Mouse (Mus musculus) liver, embryonic 13.5 days (tissue): ENCODE data around the gene A630023A22Rik. TPM values are rescaled to one million over a fixed set of nuclear protein-coding genes. Genes with fewer than 3 reads are reported as not detected.

Experiments
- ATAC-seq: fragments of 200-750 bp; cut with Nextera tagmentation; 2 replicates; pipeline ENCODE4 v1.8.0; 2017; ENCODE audit warnings: low read depth, mild to moderate bottlenecking, moderate number of reproducible peaks, moderate library complexity
- DNase-seq: peaks from one replicate; pipeline ENCODE4 v3.0.0; 2022
- H3K27ac ChIP-seq: fragments of 300-500 bp; sonication (generic); 2 replicates; pipeline ENCODE4 v1.5.1; 2015; ENCODE audit warnings: moderate library complexity, mild to moderate bottlenecking, inconsistent platforms
- H3K27me3 ChIP-seq: fragments of 300-500 bp; sonication (generic); 2 replicates; pipeline ENCODE4 v1.6.1; 2015; ENCODE audit warnings: mild to moderate bottlenecking, inconsistent platforms
- H3K36me3 ChIP-seq: fragments of 300-500 bp; sonication (generic); 2 replicates; pipeline ENCODE4 v1.6.1; 2015; ENCODE audit warnings: mild to moderate bottlenecking, inconsistent platforms
- H3K4me1 ChIP-seq: fragments of 300-500 bp; sonication (generic); replicated peaks from 2 replicates; pipeline ENCODE4 v1.6.1; 2015; ENCODE audit warnings: inconsistent platforms
- H3K4me2 ChIP-seq: fragments of 300-500 bp; sonication (generic); 2 replicates; pipeline ENCODE4 v1.6.1; 2015; ENCODE audit warnings: inconsistent platforms, mild to moderate bottlenecking, moderate library complexity
- H3K4me3 ChIP-seq: fragments of 300-500 bp; sonication (generic); replicated peaks from 2 replicates; pipeline ENCODE4 v1.5.1; 2015; ENCODE audit warnings: mild to moderate bottlenecking, inconsistent platforms
- H3K9ac ChIP-seq: fragments of 300-500 bp; sonication (generic); 2 replicates; pipeline ENCODE4 v1.6.1; 2015; ENCODE audit warnings: mild to moderate bottlenecking, inconsistent platforms
- H3K9me3 ChIP-seq: fragments of 300-500 bp; sonication (generic); replicated peaks from 2 replicates; pipeline ENCODE4 v1.6.1; 2016; ENCODE audit warnings: inconsistent platforms
- WGBS: fragments of 180-500 bp; shearing (Covaris S2); methylation state at CpG from one replicate; pipeline ENCODE4 v1.1.7; 2015; ENCODE audit not compliant: insufficient replicate concordance; 5-methylcytosine and 5-hydroxymethylcytosine counted together
- polyA plus RNA-seq: library from polyadenylated mRNA; unstranded; fragments of >200 nt; fragmentation: Nextera tagmentation; extraction: Ambion mirVana; gene quantifications from 2 replicates; pipeline ENCODE4 v1.2.1, GENCODE M21; 2015

The A630023A22Rik gene
- not detected in 2 replicates for polyA plus RNA-seq

- H3K9ac ChIP-seq, result no peak within 1 kb of the TSS
- H3K9me3 ChIP-seq, result no peaks in the 10 kb centered on the region
- ATAC-seq, result no peak
- DNase-seq, result no peak
- H3K4me1 ChIP-seq, result no peaks in the 10 kb centered on the region
- no peaks in the 10 kb centered on the region for H3K27me3 ChIP-seq
- WGBS, result 64% methylated on average over 5 of the region's 5 CpGs
- no peak within 1 kb of the TSS for H3K4me2 ChIP-seq
- H3K36me3 ChIP-seq, result no peaks in the 10 kb centered on the region
- no peak within 1 kb of the TSS for H3K27ac ChIP-seq
- H3K4me3 ChIP-seq, result no peak within 1 kb of the TSS
Observed at GRCm38 (mm10) chr14:34102601-34103000, at the start of gene A630023A22Rik. Gene A630023A22Rik, minus strand, starts transcription at chr14:34102754.

GRCm38 (mm10) chr14:34152342-34152741 lies 49.8 kb upstream of the A630023A22Rik start, which contains the start of gene Npy4r:
Gene Npy4r, minus strand, starts transcription at chr14:34152489.
- Histone ChIP-seq H3K4me1 (no peaks in the 10 kb centered on the region), H3K36me3 (no peaks in the 10 kb centered on the region), H3K4me2 (peak within 1 kb of the TSS; percentile 23; the same call in 1 of the 2 replicates), H3K4me3 (no peak within 1 kb of the TSS), H3K9me3 (no peaks in the 10 kb centered on the region), H3K27ac (no peak within 1 kb of the TSS), H3K9ac (no peak within 1 kb of the TSS), H3K27me3 (peaks cover 10% of the 10 kb centered on the region; the same call in 1 of the 2 replicates)
- peak; percentile 65 for ATAC-seq
- WGBS, result 12% methylated on average over 16 of the region's 16 CpGs
- peak; percentile 31 for DNase-seq

GRCm38 (mm10) chr14:34142915-34143314 lies 40.4 kb upstream of the A630023A22Rik start:
- no peak for DNase-seq
- Histone ChIP-seq H3K4me2 (no peak overlapping the region), H3K27me3 (no peaks in the 10 kb centered on the region), H3K9ac (no peak overlapping the region), H3K36me3 (no peaks in the 10 kb centered on the region), H3K4me3 (no peak overlapping the region), H3K27ac (no peak overlapping the region), H3K9me3 (no peaks in the 10 kb centered on the region), H3K4me1 (no peaks in the 10 kb centered on the region)
- 83% methylated on average over 10 of the region's 10 CpGs for WGBS
- ATAC-seq, result no peak

- Histone ChIP-seq H3K4me1 (no peaks in the 10 kb centered on the region), H3K27me3 (no peaks in the 10 kb centered on the region), H3K27ac (no peak overlapping the region), H3K4me2 (no peak overlapping the region), H3K36me3 (no peaks in the 10 kb centered on the region), H3K9ac (no peak overlapping the region), H3K9me3 (no peaks in the 10 kb centered on the region), H3K4me3 (no peak overlapping the region)
- WGBS, result 37% methylated on average over 1 of the region's 1 CpGs
- DNase-seq (no peak), ATAC-seq (no peak)
Observed at GRCm38 (mm10) chr14:34142316-34142715, 39.8 kb upstream of the A630023A22Rik start.

GRCm38 (mm10) chr14:34139671-34140664 lies 37.4 kb upstream of the A630023A22Rik start:
- Histone ChIP-seq H3K9ac (no peak overlapping the region), H3K27me3 (no peaks in the 10 kb centered on the region), H3K4me3 (no peak overlapping the region), H3K36me3 (no peaks in the 10 kb centered on the region), H3K4me1 (no peaks in the 10 kb centered on the region), H3K9me3 (no peaks in the 10 kb centered on the region), H3K4me2 (no peak overlapping the region), H3K27ac (no peak overlapping the region)
- no peak for DNase-seq
- WGBS, result 78% methylated on average over 15 of the region's 15 CpGs
- ATAC-seq, result no peak

GRCm38 (mm10) chr14:34135391-34135790 lies 32.8 kb upstream of the A630023A22Rik start:
- no peak for DNase-seq
- no peak for ATAC-seq

GRCm38 (mm10) chr14:34131216-34131615 lies 28.7 kb upstream of the A630023A22Rik start:
- no peak overlapping the region for H3K4me2 ChIP-seq
- H3K9ac ChIP-seq, result no peak overlapping the region
- no peaks in the 10 kb centered on the region for H3K36me3 ChIP-seq
- no peak overlapping the region for H3K4me3 ChIP-seq
- DNase-seq, result no peak
- H3K4me1 ChIP-seq, result no peaks in the 10 kb centered on the region
- 72% methylated on average over 6 of the region's 6 CpGs for WGBS
- no peaks in the 10 kb centered on the region for H3K9me3 ChIP-seq
- no peak for ATAC-seq
- H3K27me3 ChIP-seq, result no peaks in the 10 kb centered on the region
- H3K27ac ChIP-seq, result no peak overlapping the region

More at GRCm38 (mm10) chr14:34135391-34135790, 32.8 kb upstream of the A630023A22Rik start:
- Histone ChIP-seq H3K9me3 (no peaks in the 10 kb centered on the region), H3K27me3 (no peaks in the 10 kb centered on the region), H3K4me3 (no peak overlapping the region), H3K4me1 (no peaks in the 10 kb centered on the region), H3K9ac (no peak overlapping the region), H3K4me2 (no peak overlapping the region), H3K27ac (no peak overlapping the region), H3K36me3 (no peaks in the 10 kb centered on the region)

- H3K4me1 ChIP-seq, result no peaks in the 10 kb centered on the region
- WGBS, result 79% methylated on average over 4 of the region's 4 CpGs
- H3K9ac ChIP-seq, result no peak overlapping the region
- DNase-seq (no peak), ATAC-seq (no peak)
- H3K36me3 ChIP-seq, result no peaks in the 10 kb centered on the region
- no peaks in the 10 kb centered on the region for H3K27me3 ChIP-seq
- no peak overlapping the region for H3K4me2 ChIP-seq
- no peak overlapping the region for H3K27ac ChIP-seq
- H3K4me3 ChIP-seq, result no peak overlapping the region
- H3K9me3 ChIP-seq, result no peaks in the 10 kb centered on the region
Observed at GRCm38 (mm10) chr14:34121691-34122090, 19.1 kb upstream of the A630023A22Rik start.

GRCm38 (mm10) chr14:34120923-34121351 lies 18.4 kb upstream of the A630023A22Rik start:
- no peaks in the 10 kb centered on the region for H3K36me3 ChIP-seq
- 67% methylated on average over 3 of the region's 3 CpGs for WGBS
- H3K9me3 ChIP-seq, result no peaks in the 10 kb centered on the region
- H3K4me3 ChIP-seq, result no peak overlapping the region
- no peak overlapping the region for H3K4me2 ChIP-seq
- no peak overlapping the region for H3K9ac ChIP-seq
- no peaks in the 10 kb centered on the region for H3K27me3 ChIP-seq
- no peak overlapping the region for H3K27ac ChIP-seq
- no peaks in the 10 kb centered on the region for H3K4me1 ChIP-seq
- ATAC-seq (no peak), DNase-seq (no peak)

- WGBS, result 54% methylated on average over 12 of the region's 12 CpGs
- ATAC-seq, result no peak
- no peaks in the 10 kb centered on the region for H3K9me3 ChIP-seq
Observed at GRCm38 (mm10) chr14:34120016-34120910, 17.7 kb upstream of the A630023A22Rik start.

More at GRCm38 (mm10) chr14:34120016-34120910, 17.7 kb upstream of the A630023A22Rik start:
- Histone ChIP-seq H3K36me3 (no peaks in the 10 kb centered on the region), H3K4me2 (no peak overlapping the region), H3K4me3 (no peak overlapping the region), H3K27me3 (no peaks in the 10 kb centered on the region), H3K4me1 (no peaks in the 10 kb centered on the region), H3K9ac (no peak overlapping the region), H3K27ac (no peak overlapping the region)
- DNase-seq, result no peak
